Mouse (Mus musculus) myocyte (in vitro differentiated cells): ENCODE data around the gene Dusp5.

ENCODE experiments used
- CEBPB ChIP-seq: IDR thresholded peaks from 2 replicates; pipeline ENCODE4 v1.6.1; 2011; ENCODE audit warnings: mild to moderate bottlenecking, moderate library complexity; ENCODE audit not compliant: poor library complexity, insufficient read depth, severe bottlenecking
- E2F4 ChIP-seq: IDR thresholded peaks from one replicate; pipeline ENCODE4 v1.6.1; 2011; ENCODE audit warnings: mild to moderate bottlenecking, control low read depth, moderate library complexity; ENCODE audit not compliant: insufficient read depth
- MYOD1 ChIP-seq, 3 experiments: IDR thresholded peaks; one replicate each; pipeline ENCODE4 v1.6.1; 2011; ENCODE audit warnings: control low read depth in 2 of 3, low read depth in 2 of 3, mild to moderate bottlenecking in 2 of 3, moderate library complexity in 1 of 3; ENCODE audit not compliant: insufficient read length in 2 of 3, control insufficient read depth in 1 of 3
- MYOG ChIP-seq, 3 experiments: IDR thresholded peaks; one replicate each; pipeline ENCODE4 v1.6.1; 2011; ENCODE audit warnings: control low read depth in 2 of 3, low read depth in 2 of 3, mild to moderate bottlenecking in 2 of 3; ENCODE audit not compliant: insufficient read length in 2 of 3, control insufficient read depth in 1 of 3, insufficient read depth in 1 of 3
- POLR2A ChIP-seq: IDR thresholded peaks from one replicate; pipeline ENCODE4 v1.6.1; 2011; ENCODE audit warnings: low read depth, mild to moderate bottlenecking, control low read depth, moderate library complexity; ENCODE audit not compliant: insufficient read length
- POLR2AphosphoS2 ChIP-seq: IDR thresholded peaks from one replicate; pipeline ENCODE4 v1.6.1; 2011; ENCODE audit warnings: low read depth, control low read depth; ENCODE audit not compliant: insufficient read length
- TCF12 ChIP-seq: IDR thresholded peaks from one replicate; pipeline ENCODE4 v1.6.1; 2011; ENCODE audit warnings: mild to moderate bottlenecking, control low read depth; ENCODE audit not compliant: poor library complexity, insufficient read depth, severe bottlenecking
- USF1 ChIP-seq: IDR thresholded peaks from one replicate; pipeline ENCODE4 v1.6.1; 2011; ENCODE audit warnings: low read depth, mild to moderate bottlenecking, control low read depth, moderate library complexity

GRCm38 (mm10) chr19:53539296-53539695, 10.4 kb downstream of the Dusp5 start:
- TF ChIP-seq POLR2A (no peak), MYOD1 (IDR thresholded peaks at IDR 0.05; ENCODE audit: control insufficient read depth in 1 of 3, insufficient read length in 2 of 3, low read depth in 2 of 3) (no peak), TCF12 (no peak), CEBPB (no peak), E2F4 (no peak), MYOG (IDR thresholded peaks at IDR 0.05; ENCODE audit: control insufficient read depth in 1 of 3, insufficient read depth in 1 of 3, insufficient read length in 2 of 3, low read depth in 2 of 3) (no peak), POLR2AphosphoS2 (no peak), USF1 (no peak)
